Mouse (Mus musculus): ENCODE results near the gene Defb35. TPM values are rescaled to one million over a fixed set of nuclear protein-coding genes. Genes with fewer than 3 reads are reported as not detected.
A peak's percentile ranks its signal among the peaks of the same experiment; 100 is the strongest.
"Not testable (repeated sequence)": the region's sequence is repeated elsewhere in the genome, so short reads cannot be mapped to it uniquely, and the experiment has no call there.

The Defb35 gene
- not detected in 2 replicates for total RNA-seq (2012; rRNA removed)

- H3K4me1 ChIP-seq (ENCODE audit: control insufficient read depth in 2 of 2, insufficient read depth in 2 of 2, low read length in 2 of 2, poor library complexity in 1 of 2); H3K9me3 ChIP-seq (ENCODE audit: control insufficient read depth, insufficient read depth, low read depth, low read length); H3K27ac ChIP-seq (ENCODE audit: insufficient read depth, low read depth, low read length, poor library complexity, severe bottlenecking); DNase-seq (ENCODE audit: low read depth, low spot score); H3K4me3 ChIP-seq (ENCODE audit: insufficient read depth in 1 of 2, low read depth in 1 of 2, low read length in 2 of 2, poor library complexity in 1 of 2, severe bottlenecking in 1 of 2); H3K36me3 ChIP-seq (ENCODE audit: control insufficient read depth, insufficient read depth, low read length, poor library complexity, severe bottlenecking); in situ Hi-C loops (cut with MboI; ENCODE audit: low sequenced_read_pairs in 2 of 2, unreplicated experiment in 2 of 2); H3K9ac ChIP-seq (ENCODE audit: insufficient read depth, low read depth, low read length, poor library complexity, severe bottlenecking): not testable (repeated sequence)
These were observed at the start of gene Defb35 for GRCm38 (mm10) chr8:21938052-21938451. TSS of gene Defb35 (plus strand) at chr8:21938352.

DNA sequence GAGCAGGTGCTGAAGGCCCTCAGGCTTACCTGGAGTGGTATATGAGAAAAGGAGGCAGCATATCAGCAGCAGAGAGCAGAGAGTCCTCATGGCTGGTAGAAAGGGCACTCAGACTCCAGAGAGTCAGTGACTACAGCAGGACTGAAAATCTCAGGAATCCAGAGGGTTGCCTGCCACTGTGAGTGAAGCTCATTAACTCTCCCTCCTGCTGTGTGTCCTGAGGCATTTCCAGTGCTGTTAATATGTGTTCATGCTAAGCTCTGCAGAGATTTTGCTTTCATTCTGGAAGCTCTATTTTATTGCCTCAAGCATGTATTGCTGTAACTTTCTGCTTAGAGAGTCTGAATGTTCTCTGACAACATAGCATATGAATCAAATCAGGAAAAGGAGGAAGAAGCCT is 31.9 kb upstream of the Defb35 start, which contains the start of gene Defb11:
TSS of gene Defb11 (minus strand) at position 123 of the 400 bp plus-strand sequence.
- H3K9me3 ChIP-seq (ENCODE audit: control insufficient read depth, insufficient read depth, low read depth, low read length); H3K36me3 ChIP-seq (ENCODE audit: control insufficient read depth, insufficient read depth, low read length, poor library complexity, severe bottlenecking); H3K4me1 ChIP-seq (ENCODE audit: control insufficient read depth in 2 of 2, insufficient read depth in 2 of 2, low read length in 2 of 2, poor library complexity in 1 of 2); H3K4me3 ChIP-seq (ENCODE audit: insufficient read depth in 1 of 2, low read depth in 1 of 2, low read length in 2 of 2, poor library complexity in 1 of 2, severe bottlenecking in 1 of 2); in situ Hi-C loops (cut with MboI; ENCODE audit: low sequenced_read_pairs in 2 of 2, unreplicated experiment in 2 of 2); H3K27ac ChIP-seq (ENCODE audit: insufficient read depth, low read depth, low read length, poor library complexity, severe bottlenecking); H3K9ac ChIP-seq (ENCODE audit: insufficient read depth, low read depth, low read length, poor library complexity, severe bottlenecking); DNase-seq (ENCODE audit: low read depth, low spot score): not testable (repeated sequence)

- no peaks in the 10 kb centered on the region for H3K9me3 ChIP-seq (ENCODE audit: control insufficient read depth, insufficient read depth, low read depth, low read length)
- no peaks in the 10 kb centered on the region for H3K36me3 ChIP-seq (ENCODE audit: control insufficient read depth, insufficient read depth, low read length, poor library complexity, severe bottlenecking)
- no peak overlapping the region; the same call in 1 of the 2 replicates for H3K27ac ChIP-seq (ENCODE audit: insufficient read depth, low read depth, low read length, poor library complexity, severe bottlenecking)
- in situ Hi-C loops (cut with MboI; ENCODE audit: low sequenced_read_pairs in 2 of 2, unreplicated experiment in 2 of 2): no loop called here
- no peak overlapping the region for H3K9ac ChIP-seq (ENCODE audit: insufficient read depth, low read depth, low read length, poor library complexity, severe bottlenecking)
- peaks cover 5 to 9% of the 10 kb centered on the region in 2 experiments; a peak in 3 of 4 replicates for H3K4me1 ChIP-seq (ENCODE audit: control insufficient read depth in 2 of 2, insufficient read depth in 2 of 2, low read length in 2 of 2, poor library complexity in 1 of 2)
- no peak for TF ChIP-seq MAFK (IDR thresholded peaks at IDR 0.05; ENCODE audit: insufficient read depth, low read depth, low read length)
- no peak overlapping the region for H3K4me3 ChIP-seq (ENCODE audit: insufficient read depth in 1 of 2, low read depth in 1 of 2, low read length in 2 of 2, poor library complexity in 1 of 2, severe bottlenecking in 1 of 2)
- DNase-seq (ENCODE audit: low read depth, low spot score): peak; percentile 38
These were observed 26.2 kb upstream of the Defb35 start for GRCm38 (mm10) chr8:21911931-21912330.

GRCm38 (mm10) chr8:21912554-21912953 is 25.6 kb upstream of the Defb35 start:
- TF ChIP-seq ZNF384 (IDR thresholded peaks at IDR 0.05; ENCODE audit: low read depth, low read length) (no peak), HCFC1 (IDR thresholded peaks at IDR 0.05; ENCODE audit: borderline replicate concordance, insufficient read depth, low read length) (no peak)
- DNase-seq (ENCODE audit: low read depth, low spot score): peak; percentile 31
- Histone ChIP-seq H3K36me3 (ENCODE audit: control insufficient read depth, insufficient read depth, low read length, poor library complexity, severe bottlenecking) (no peaks in the 10 kb centered on the region), H3K4me3 (ENCODE audit: insufficient read depth in 1 of 2, low read depth in 1 of 2, low read length in 2 of 2, poor library complexity in 1 of 2, severe bottlenecking in 1 of 2) (no peak overlapping the region), H3K9me3 (ENCODE audit: control insufficient read depth, insufficient read depth, low read depth, low read length) (no peaks in the 10 kb centered on the region), H3K9ac (ENCODE audit: insufficient read depth, low read depth, low read length, poor library complexity, severe bottlenecking) (no peak overlapping the region), H3K4me1 (ENCODE audit: control insufficient read depth in 2 of 2, insufficient read depth in 2 of 2, low read length in 2 of 2, poor library complexity in 1 of 2) (peaks cover 5 to 9% of the 10 kb centered on the region in 2 experiments; a peak in 3 of 4 replicates), H3K27ac (ENCODE audit: insufficient read depth, low read depth, low read length, poor library complexity, severe bottlenecking) (no peak overlapping the region; the same call in 1 of the 2 replicates)
- in situ Hi-C loops (cut with MboI; ENCODE audit: low sequenced_read_pairs in 2 of 2, unreplicated experiment in 2 of 2): no loop called here

DNA sequence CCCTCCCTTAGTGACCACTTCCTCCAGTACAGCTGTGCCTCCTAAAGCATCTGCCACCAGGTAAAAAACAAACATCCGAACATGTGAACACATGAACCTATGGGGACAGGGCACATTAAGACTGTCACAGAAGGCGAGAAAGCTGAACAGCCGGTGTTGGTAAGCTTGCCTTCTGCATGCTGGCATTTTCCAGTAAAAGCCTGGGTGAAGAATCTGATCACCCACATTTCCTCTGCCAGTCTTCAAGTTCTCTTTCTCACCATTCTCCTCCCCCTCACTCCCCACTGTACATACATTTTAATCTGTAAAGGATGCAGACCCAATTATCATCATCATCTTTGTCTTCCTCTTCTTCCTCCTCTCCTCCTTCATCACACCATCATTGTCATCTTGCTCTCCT is 22.5 kb upstream of the Defb35 start:
- Histone ChIP-seq H3K4me1 (ENCODE audit: control insufficient read depth in 2 of 2, insufficient read depth in 2 of 2, low read length in 2 of 2, poor library complexity in 1 of 2) (peaks cover 5 to 9% of the 10 kb centered on the region in 2 experiments; a peak in 3 of 4 replicates), H3K9ac (ENCODE audit: insufficient read depth, low read depth, low read length, poor library complexity, severe bottlenecking) (no peak overlapping the region), H3K36me3 (ENCODE audit: control insufficient read depth, insufficient read depth, low read length, poor library complexity, severe bottlenecking) (no peaks in the 10 kb centered on the region), H3K9me3 (ENCODE audit: control insufficient read depth, insufficient read depth, low read depth, low read length) (no peaks in the 10 kb centered on the region), H3K4me3 (ENCODE audit: insufficient read depth in 1 of 2, low read depth in 1 of 2, low read length in 2 of 2, poor library complexity in 1 of 2, severe bottlenecking in 1 of 2) (no peak overlapping the region), H3K27ac (ENCODE audit: insufficient read depth, low read depth, low read length, poor library complexity, severe bottlenecking) (no peak overlapping the region)
- in situ Hi-C loops (cut with MboI; ENCODE audit: low sequenced_read_pairs in 2 of 2, unreplicated experiment in 2 of 2): no loop called here
- no peak for DNase-seq (ENCODE audit: low read depth, low spot score)
- no peak for TF ChIP-seq MAFK (IDR thresholded peaks at IDR 0.05; ENCODE audit: insufficient read depth, low read depth, low read length)
- TF ChIP-seq ZNF384 (IDR thresholded peaks at IDR 0.05; ENCODE audit: low read depth, low read length): no peak

DNA sequence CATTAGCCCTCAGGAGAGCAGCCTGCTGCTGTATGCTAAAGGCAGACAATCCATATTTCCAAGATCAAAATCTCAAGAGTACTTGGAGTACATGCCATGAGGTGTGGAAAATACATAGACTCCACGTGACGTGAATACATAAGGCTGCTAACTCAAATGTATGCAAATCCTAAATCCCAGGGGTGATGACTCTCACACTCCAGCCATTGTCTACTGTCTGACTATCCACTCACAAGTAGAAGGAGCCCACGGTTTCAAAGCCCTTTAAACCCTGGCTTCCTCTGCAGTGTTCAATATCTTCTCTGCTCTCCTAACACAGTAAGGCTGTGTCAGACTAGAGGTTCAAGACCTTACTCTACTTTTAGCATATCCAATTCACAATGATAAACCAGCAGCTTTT is 7.4 kb upstream of the Defb35 start:
- H3K9me3 ChIP-seq (ENCODE audit: control insufficient read depth, insufficient read depth, low read depth, low read length); in situ Hi-C loops (cut with MboI; ENCODE audit: low sequenced_read_pairs in 2 of 2, unreplicated experiment in 2 of 2); H3K9ac ChIP-seq (ENCODE audit: insufficient read depth, low read depth, low read length, poor library complexity, severe bottlenecking); H3K4me1 ChIP-seq (ENCODE audit: control insufficient read depth in 2 of 2, insufficient read depth in 2 of 2, low read length in 2 of 2, poor library complexity in 1 of 2); H3K4me3 ChIP-seq (ENCODE audit: insufficient read depth in 1 of 2, low read depth in 1 of 2, low read length in 2 of 2, poor library complexity in 1 of 2, severe bottlenecking in 1 of 2); DNase-seq (ENCODE audit: low read depth, low spot score); H3K36me3 ChIP-seq (ENCODE audit: control insufficient read depth, insufficient read depth, low read length, poor library complexity, severe bottlenecking); H3K27ac ChIP-seq (ENCODE audit: insufficient read depth, low read depth, low read length, poor library complexity, severe bottlenecking): not testable (repeated sequence)

Measured in ES-E14 (cell line).